Mouse (Mus musculus) kidney, embryonic 15.5 days (tissue): ENCODE measurements at regions not wholly inside any gene's neighbourhood (a gene's known extent, or its start where the extent isn't known, plus 50 kb on each side); places are given as distances from the start of the nearest gene placed in this dataset.
A peak's percentile ranks its signal among the peaks of the same experiment; 100 is the strongest.

Experiments used
- ATAC-seq: fragments of 200-750 bp; cut with Nextera tagmentation; replicated peaks from 2 replicates; pipeline ENCODE4 v1.8.0; 2017; ENCODE audit warnings: moderate TSS enrichment; ENCODE audit not compliant: low FRiP score
- H3K27ac ChIP-seq: fragments of 300-500 bp; sonication (generic); 2 replicates; pipeline ENCODE4 v1.5.1; 2015; ENCODE audit warnings: mild to moderate bottlenecking, inconsistent platforms
- H3K27me3 ChIP-seq: fragments of 300-500 bp; sonication (generic); 2 replicates; pipeline ENCODE4 v1.6.1; 2015; ENCODE audit warnings: inconsistent platforms
- H3K36me3 ChIP-seq: fragments of 300-500 bp; sonication (generic); 2 replicates; pipeline ENCODE4 v1.6.1; 2015; ENCODE audit warnings: inconsistent platforms
- H3K4me1 ChIP-seq: fragments of 300-500 bp; sonication (generic); 2 replicates; pipeline ENCODE4 v1.6.1; 2015; ENCODE audit warnings: inconsistent platforms
- H3K4me2 ChIP-seq: fragments of 300-500 bp; sonication (generic); 2 replicates; pipeline ENCODE4 v1.6.1; 2015; ENCODE audit warnings: moderate library complexity, mild to moderate bottlenecking, inconsistent platforms
- H3K4me3 ChIP-seq: fragments of 300-500 bp; sonication (generic); replicated peaks from 2 replicates; pipeline ENCODE4 v1.5.1; 2015; ENCODE audit warnings: mild to moderate bottlenecking, inconsistent platforms
- H3K9ac ChIP-seq: fragments of 300-500 bp; sonication (generic); 2 replicates; pipeline ENCODE4 v1.6.1; 2015; ENCODE audit warnings: mild to moderate bottlenecking, inconsistent platforms
- H3K9me3 ChIP-seq: fragments of 300-500 bp; sonication (generic); replicated peaks from 2 replicates; pipeline ENCODE4 v1.6.1; 2016; ENCODE audit warnings: inconsistent platforms
- WGBS: fragments of 180-500 bp; shearing (Covaris S2); methylation state at CpG from one replicate; pipeline ENCODE4 v1.1.7; 2015; ENCODE audit warnings: mixed read lengths; 5-methylcytosine and 5-hydroxymethylcytosine counted together

DNA sequence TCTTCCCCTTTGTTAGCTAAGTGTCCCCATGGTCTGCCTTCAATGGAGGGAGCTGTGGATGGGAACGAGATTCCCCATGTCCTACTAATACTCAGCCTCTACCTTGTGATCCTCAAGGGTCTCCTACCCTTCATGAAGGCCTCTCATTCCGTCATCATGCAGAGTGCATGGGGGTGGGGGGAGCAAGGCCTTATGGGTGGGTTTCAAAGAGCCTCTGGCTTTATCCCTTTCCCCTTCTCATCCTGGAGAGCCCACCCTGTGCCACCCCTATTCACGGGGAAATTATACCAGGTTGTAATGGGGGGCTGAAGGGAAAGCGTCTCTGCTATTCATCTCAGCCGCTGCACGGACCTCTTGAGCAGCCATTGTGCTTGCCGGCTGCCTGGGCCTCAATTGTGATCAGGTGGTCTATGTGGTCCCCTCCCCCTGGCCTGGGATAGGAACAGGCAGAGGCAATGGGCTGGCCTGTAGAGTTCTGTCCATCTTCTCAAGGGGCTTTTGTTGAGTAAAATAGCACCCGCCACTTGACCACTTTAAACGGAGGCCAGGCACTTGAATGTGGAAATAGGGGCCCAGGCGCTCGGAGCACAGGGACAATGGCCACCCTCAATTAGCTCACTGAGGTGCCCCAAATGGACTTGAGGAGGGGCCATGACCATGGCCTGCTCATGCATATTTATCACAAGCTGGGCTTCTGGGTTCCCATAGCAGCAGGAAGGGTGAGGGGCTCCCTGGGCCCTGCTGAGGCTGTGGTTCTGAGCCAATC is 93.1 kb upstream of the Gm12830 start:
- Histone ChIP-seq H3K4me2 (no peak overlapping the region), H3K27me3 (peaks cover 4% of the 10 kb centered on the region; the same call in 1 of the 2 replicates), H3K27ac (no peak overlapping the region), H3K4me1 (no peaks in the 10 kb centered on the region), H3K9me3 (no peaks in the 10 kb centered on the region), H3K9ac (no peak overlapping the region), H3K36me3 (no peaks in the 10 kb centered on the region), H3K4me3 (no peak overlapping the region)
- WGBS, result 92% methylated on average over 11 of the region's 11 CpGs
- no peak for ATAC-seq

DNA sequence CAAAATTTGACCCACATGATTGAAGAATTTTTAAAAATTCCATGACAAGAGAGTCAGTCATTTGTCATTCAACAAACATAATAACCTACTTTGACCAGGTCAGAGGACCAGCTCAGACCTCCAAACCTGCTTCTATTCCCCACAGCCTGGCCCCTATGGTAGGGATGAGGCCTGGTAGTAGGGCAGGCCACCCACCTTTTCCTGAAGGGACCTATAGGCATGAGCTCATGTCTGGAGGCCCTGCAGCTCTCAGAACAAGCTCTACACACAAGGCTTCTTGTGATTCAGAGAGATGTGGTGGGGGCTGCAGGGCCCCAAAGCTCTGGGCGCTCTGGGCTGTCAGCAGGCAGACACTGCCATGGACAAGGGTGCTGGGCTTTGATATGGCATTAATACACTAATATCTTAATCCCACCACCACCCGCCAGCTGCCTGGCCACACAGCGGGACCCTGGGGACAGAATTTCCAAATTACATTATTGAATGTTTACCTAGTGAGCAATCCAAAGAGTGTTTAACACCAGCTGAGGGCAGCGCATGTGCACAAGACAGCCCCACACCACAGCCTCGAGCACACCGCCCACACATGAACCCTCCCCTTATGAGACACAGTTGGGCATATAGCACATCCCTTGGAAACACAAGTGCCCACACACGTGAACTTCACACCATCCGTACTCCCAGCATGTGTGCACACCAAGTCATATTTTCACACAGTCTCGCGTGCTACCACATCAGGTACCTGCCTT is 88.1 kb upstream of the Gm12830 start:
- ATAC-seq, result no peak
- Histone ChIP-seq H3K9ac (no peak overlapping the region), H3K4me3 (no peak overlapping the region), H3K27me3 (no peaks in the 10 kb centered on the region), H3K27ac (no peak overlapping the region), H3K4me1 (peaks cover 7% of the 10 kb centered on the region; the same call in 1 of the 2 replicates), H3K4me2 (no peak overlapping the region), H3K9me3 (no peaks in the 10 kb centered on the region), H3K36me3 (no peaks in the 10 kb centered on the region)
- 84% methylated on average over 10 of the region's 10 CpGs for WGBS

DNA sequence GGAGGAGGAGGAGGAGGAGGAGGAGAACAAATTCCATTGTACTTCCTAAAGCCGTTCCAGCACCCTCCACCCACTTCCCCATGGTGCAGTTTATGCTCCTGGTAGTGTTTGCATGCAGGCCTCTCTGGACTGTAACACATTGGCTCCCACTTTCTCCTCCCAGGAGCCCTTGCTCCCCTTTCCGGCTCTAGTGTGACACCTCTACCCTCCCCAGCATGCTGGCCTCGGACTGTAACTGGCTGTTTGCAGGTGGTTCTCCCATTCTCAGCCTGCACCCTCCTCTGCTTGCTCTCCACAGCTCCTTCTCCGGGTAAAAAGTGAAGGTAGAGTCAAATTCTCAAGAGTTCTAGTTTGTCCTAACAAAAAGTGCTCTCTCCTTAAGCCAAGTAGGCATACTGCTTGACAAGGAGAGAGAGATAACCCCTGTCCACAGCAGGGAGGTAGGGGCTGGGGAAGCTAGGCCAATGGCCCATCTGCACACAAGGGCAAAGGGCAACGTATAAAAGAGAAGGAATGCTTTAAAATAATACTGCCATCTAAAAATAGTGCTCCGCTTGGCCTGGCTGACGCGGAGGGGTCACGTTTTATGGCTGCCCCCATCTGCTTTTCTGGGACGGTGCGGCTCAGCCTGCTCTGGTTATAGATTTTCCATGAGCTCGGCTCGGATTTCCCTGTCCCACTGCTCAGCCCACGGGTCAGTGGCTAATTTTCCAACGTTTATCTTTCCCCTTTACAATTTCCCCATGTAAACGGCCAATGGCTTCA is 82.4 kb upstream of the Gm12830 start:
- Histone ChIP-seq H3K4me3 (no peak overlapping the region), H3K9ac (no peak overlapping the region), H3K36me3 (no peaks in the 10 kb centered on the region), H3K4me2 (peak overlapping the region; percentile 20; the same call in 1 of the 2 replicates), H3K27ac (peak overlapping the region; percentile 82), H3K4me1 (peaks cover 24% of the 10 kb centered on the region), H3K27me3 (no peaks in the 10 kb centered on the region), H3K9me3 (no peaks in the 10 kb centered on the region)
- WGBS, result 9% methylated on average over 16 of the region's 16 CpGs
- peak; percentile 89 for ATAC-seq

DNA sequence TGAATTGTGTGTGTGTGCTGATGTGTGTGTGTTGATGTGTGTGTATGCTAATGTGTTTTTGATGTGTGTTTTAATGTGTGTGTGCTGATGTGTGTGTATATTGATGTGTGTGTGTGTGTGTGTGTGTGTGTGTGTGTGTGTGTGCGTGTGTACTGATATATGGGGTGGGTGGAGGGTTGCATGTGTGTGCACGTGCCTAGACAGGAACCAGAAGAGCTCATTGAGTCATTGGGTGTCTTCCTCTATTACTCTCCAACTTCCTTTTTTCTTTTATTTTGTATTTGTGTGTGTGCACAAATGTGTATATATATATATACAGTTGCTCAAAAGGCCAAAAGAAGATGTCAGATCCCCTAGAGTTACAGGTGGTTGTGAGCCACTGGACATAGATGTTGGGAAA is 73.4 kb upstream of the Gm12830 start:
- H3K4me2 ChIP-seq, result no peak overlapping the region
- no peak overlapping the region for H3K4me3 ChIP-seq
- no peak overlapping the region for H3K9ac ChIP-seq
- no peak for ATAC-seq
- H3K36me3 ChIP-seq, result no peaks in the 10 kb centered on the region
- no peaks in the 10 kb centered on the region for H3K4me1 ChIP-seq
- 79% methylated on average over 2 of the region's 2 CpGs for WGBS
- no peaks in the 10 kb centered on the region for H3K27me3 ChIP-seq
- no peak overlapping the region for H3K27ac ChIP-seq
- H3K9me3 ChIP-seq, result no peaks in the 10 kb centered on the region

DNA sequence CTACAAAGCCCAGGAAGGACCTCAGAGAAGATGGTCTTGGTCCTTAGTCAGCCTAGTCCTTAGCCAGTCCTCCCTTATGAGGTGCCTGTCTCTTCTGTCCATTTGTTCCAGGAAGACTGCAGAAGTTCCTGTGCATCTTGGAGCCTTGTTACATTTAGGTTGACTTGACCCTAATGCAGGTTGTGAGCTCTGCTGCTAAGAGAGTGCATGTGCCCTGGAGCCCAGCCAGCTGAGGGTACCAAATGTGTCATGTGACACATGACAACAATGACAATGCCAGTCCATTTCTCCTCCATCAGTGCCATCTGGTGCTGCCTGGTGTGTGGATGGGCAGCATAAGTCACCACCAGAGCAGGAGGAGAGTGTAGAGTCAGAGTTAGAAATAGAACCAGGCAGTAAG is 61.7 kb upstream of the Gm12830 start:
- Histone ChIP-seq H3K27me3 (no peaks in the 10 kb centered on the region), H3K9ac (no peak overlapping the region), H3K27ac (no peak overlapping the region), H3K9me3 (no peaks in the 10 kb centered on the region), H3K4me3 (no peak overlapping the region), H3K4me1 (no peaks in the 10 kb centered on the region), H3K36me3 (no peaks in the 10 kb centered on the region), H3K4me2 (no peak overlapping the region)
- ATAC-seq, result no peak

DNA sequence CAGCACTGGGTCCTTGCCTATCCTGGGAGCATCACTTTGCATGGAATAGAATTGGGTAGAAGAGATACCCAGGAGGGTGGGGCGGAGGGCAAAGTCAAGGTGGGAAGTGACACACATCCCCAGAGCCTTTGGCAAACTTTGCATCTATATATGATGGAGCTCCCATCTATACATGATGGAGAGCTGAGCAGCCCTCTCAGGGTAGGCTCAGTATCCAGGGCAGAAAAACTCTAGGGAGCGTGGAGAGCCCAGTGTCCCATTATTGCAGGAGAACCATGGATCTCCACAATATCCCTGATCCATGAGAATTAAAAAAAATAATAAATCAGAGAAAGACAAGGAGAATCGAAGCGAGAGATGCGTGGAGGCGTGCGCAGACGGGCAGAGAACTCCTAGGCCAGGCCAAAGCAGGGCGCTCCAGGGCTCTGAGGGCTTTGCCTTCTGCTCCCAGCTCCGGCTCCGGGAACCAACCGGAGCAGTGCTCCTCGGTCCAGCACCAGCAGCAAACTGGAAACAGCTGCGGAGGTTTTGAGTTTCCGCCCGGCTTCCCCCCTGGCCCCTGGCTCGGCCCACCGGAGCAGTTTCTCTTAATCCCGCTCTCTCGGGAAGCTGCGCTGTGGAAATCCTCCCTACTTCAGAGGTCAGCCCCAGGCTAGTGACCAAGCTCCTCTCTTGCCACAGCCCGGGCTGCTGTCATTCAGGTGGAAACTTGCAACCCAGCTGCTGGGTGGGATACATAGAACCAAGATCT is 54.7 kb upstream of the Gm12830 start:
- Histone ChIP-seq H3K36me3 (no peaks in the 10 kb centered on the region), H3K4me2 (peak overlapping the region; percentile 34), H3K9ac (no peak overlapping the region), H3K4me3 (no peak overlapping the region), H3K9me3 (no peaks in the 10 kb centered on the region), H3K27ac (peak overlapping the region; percentile 58; the same call in 1 of the 2 replicates), H3K4me1 (peaks cover 17% of the 10 kb centered on the region), H3K27me3 (no peaks in the 10 kb centered on the region)
- WGBS, result 26% methylated on average over 22 of the region's 22 CpGs
- ATAC-seq, result peak; percentile 88
